Mouse (Mus musculus): Measurements from ENCODE around the gene Ghr.

The Ghr gene

GRCm38 (mm10) chr15:3281216-3281615, 302.1 kb downstream of the Ghr start:
- peak; percentile 8 for DNase-seq

- DNase-seq: no peak
Measured at GRCm38 (mm10) chr15:3279242-3279641, 304.1 kb downstream of the Ghr start.

GRCm38 (mm10) chr15:3277391-3277790, 305.9 kb downstream of the Ghr start:
- peak; percentile 14 for DNase-seq

- no peak for DNase-seq
Measured at GRCm38 (mm10) chr15:3273191-3273590, 310.1 kb downstream of the Ghr start.

- DNase-seq: peak; percentile 37
Measured at GRCm38 (mm10) chr15:3271216-3271615, 312.1 kb downstream of the Ghr start.

- DNase-seq: peak; percentile 89
Measured at GRCm38 (mm10) chr15:3270646-3271077, 312.6 kb downstream of the Ghr start.

- DNase-seq: no peak
Measured at GRCm38 (mm10) chr15:3269996-3270645, 313.2 kb downstream of the Ghr start.

GRCm38 (mm10) chr15:3269496-3269895, 313.8 kb downstream of the Ghr start:
- no peak for DNase-seq

GRCm38 (mm10) chr15:3268247-3268646, 315.0 kb downstream of the Ghr start, which contains the start of gene Selenop:
Selenop (plus strand) TSS chr15:3268547.
- DNase-seq: no peak

Data from lung, postnatal 14 days (tissue).